Mouse (Mus musculus) granulocyte monocyte progenitor cell, adult 5-6 weeks (primary cell): ENCODE data around the gene Trpd52l3. TPM values are rescaled to one million over a fixed set of nuclear protein-coding genes. Genes with fewer than 3 reads are reported as not detected.

Source experiments
- ATAC-seq: replicated peaks from 2 replicates; pipeline ENCODE4 v1.8.0; 2016; ENCODE audit warnings: mild to moderate bottlenecking, moderate TSS enrichment, inconsistent platforms; ENCODE audit not compliant: poor library complexity, severe bottlenecking
- total RNA-seq, 2 experiments: library from RNA; stranded (forward) in 1 of 2; stranded (reverse) in 1 of 2; fragments of 200-712, 200-1000 nt in 1 of 2; fragments of >200 nt in 1 of 2; fragmentation: Nextera tagmentation in 1 of 2; gene quantifications; 2 replicates each; pipeline ENCODE4 v1.2.3; 2014 to 2017

The Trpd52l3 gene
- total RNA-seq, 2 experiments from 2014 or later: not detected

DNA sequence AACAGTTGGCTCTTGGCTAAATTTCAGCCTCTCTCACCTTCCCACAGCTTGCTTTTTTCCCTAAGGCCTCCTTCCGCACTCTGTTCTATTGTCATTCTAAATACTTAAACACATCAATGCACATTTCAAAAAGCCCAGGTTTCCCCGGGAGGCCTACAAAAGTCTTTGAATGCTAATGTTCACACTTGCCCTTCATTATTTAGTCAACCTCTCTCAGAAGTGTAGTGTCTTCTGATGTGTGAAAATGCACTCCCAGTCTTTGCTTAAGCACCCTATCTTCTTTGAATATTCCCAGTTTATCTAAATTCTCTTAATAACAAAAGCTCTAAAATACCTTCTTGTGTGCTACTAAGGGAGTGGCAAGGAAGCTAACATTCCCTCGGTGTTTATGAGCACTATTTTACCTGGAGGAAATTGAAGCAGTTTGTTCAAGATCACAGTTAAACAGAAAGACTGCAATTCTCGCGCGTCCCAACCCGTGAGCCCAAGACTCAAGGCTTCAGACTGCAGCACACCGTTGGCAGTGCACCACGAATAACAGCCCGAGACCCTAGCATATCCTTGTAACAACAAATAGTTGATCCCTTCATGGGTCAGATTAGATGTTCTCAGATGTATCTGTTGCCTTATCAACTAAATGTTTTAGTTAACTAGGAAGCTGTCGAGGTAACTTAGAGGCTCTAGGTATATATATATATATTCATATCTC lies 25.6 kb downstream of the Trpd52l3 start:
- no peak for ATAC-seq

DNA sequence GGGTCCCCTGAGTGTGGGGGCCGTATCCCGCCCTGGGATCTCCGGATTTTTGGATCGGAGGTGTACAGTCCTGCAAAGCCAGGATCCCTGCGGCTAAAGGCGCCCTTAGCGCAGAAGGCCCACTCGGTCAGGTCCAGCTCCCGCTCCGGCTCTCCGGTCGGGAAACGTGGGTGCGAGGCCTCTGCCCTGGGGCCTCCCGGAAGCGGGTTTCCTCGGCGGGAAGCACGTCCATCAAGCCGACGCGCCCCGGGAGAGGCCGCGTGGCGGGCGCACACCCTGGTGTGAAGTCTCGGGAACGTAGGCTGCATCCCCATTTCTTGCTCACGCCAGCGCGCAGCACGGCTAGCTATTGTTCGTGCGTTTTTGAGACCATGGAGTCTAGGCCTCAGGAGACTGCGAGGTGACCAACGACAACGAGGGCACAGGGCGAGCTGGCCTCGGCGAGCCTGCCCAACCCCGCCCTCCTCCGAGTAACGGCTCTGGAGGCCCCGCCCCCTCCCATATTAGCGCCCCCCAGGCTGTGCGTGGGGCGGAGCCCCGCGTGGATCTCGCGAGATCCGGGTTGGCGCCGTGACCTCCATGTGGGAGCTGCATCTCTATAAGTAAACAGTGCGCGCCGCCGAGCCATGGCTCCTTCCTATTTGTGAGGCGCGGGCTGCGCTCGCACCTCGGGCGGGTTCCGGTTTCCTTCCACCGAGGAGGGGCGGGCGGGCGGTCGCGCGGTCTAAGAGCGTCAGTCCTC lies 26.5 kb downstream of the Trpd52l3 start, which contains the start of gene Uhrf2:
Gene Uhrf2, plus strand, starts transcription at position 620 of the 742 bp plus-strand sequence.
- peak; percentile 97 for ATAC-seq

- ATAC-seq: no peak
Measured at GRCm38 (mm10) chr19:30030636-30031467, 27.3 kb downstream of the Trpd52l3 start.

- no peak for ATAC-seq
Measured at GRCm38 (mm10) chr19:30031468-30031931, 27.9 kb downstream of the Trpd52l3 start.

- ATAC-seq: no peak
Measured at GRCm38 (mm10) chr19:30032206-30032605, 28.6 kb downstream of the Trpd52l3 start.

DNA sequence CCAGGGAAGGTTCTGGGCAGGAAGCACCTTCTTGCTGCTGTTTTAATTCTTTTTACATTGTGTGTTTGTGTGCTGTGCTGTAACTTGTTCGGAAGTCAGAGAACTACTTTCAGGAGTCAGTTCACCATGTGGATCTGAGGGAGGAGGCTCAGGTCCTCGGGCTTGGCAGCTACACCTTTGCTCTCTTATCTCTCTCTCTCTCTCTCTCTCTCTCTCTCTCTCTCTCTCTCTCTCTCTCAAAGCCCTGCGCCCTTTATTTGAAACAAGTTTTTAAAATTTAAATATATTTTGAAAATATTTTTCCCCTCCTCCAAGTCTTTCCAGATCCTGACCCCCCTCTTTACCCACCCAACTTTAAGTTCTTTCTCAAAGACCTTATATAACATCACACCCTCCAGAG lies 31.8 kb downstream of the Trpd52l3 start:
- no peak for ATAC-seq

GRCm38 (mm10) chr19:30043691-30044090 lies 40.1 kb downstream of the Trpd52l3 start:
- no peak for ATAC-seq

DNA sequence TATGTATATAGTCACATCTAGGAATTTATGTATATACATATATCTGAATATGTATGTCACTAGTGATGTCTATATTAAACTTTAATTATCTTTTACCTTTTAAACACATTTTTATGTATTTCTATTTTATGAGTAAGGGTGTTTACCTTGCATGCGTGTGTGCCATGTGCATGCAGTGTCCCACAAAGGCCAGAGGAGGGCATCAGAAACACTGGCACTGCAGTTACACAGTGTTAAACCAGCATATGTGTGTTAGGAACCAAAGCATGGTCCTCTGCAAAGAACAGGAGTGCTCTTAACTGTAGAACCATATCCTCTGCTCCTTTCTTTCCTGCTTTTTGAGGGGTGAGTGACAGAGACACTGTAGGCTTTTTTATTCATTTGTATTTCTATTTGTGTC lies 41.0 kb downstream of the Trpd52l3 start:
- ATAC-seq: no peak

- peak; percentile 46; the same call in 1 of the 2 replicates for ATAC-seq
Measured at GRCm38 (mm10) chr19:30045857-30046256, 42.3 kb downstream of the Trpd52l3 start.

GRCm38 (mm10) chr19:30050584-30050983 lies 47.0 kb downstream of the Trpd52l3 start:
- no peak for ATAC-seq

- ATAC-seq: no peak
Measured at GRCm38 (mm10) chr19:30051479-30051878, 47.9 kb downstream of the Trpd52l3 start.

DNA sequence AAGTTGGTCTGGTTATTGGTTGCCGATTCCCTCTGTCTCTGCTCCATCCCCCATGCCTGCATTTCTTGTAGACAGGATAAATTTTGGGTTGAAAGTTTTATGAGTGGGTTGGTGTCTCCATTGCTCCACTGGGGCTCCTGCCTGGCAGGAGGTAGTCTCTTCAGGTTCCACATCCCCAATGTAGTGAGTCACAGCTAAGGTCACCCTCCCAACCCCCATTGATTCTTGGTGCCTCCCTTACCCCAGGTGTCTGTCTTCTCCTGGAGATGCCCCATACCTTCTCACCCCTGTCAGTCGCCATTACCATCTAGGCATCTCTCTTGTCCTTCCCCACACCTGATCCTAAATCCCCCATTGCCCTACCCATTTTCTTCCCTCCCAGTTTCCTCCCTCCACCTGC lies 50.6 kb downstream of the Trpd52l3 start:
- no peak for ATAC-seq

Other genes with a start within 250 kb of the Trpd52l3 start
- 20.2 and 22.3 TPM in 2 replicates for gene 9930021J03Rik, start 197.8 kb upstream of the Trpd52l3 start, total RNA-seq (2014; fragmentation: Nextera tagmentation)
- gene 9930021J03Rik, start 197.8 kb upstream of the Trpd52l3 start, total RNA-seq (2017): 9.6 and 13.0 TPM in 2 replicates
- 8.8 and 13.2 TPM in 2 replicates for gene Ranbp6, start 190.8 kb upstream of the Trpd52l3 start, total RNA-seq (2014; fragmentation: Nextera tagmentation)
- gene Ranbp6, start 190.8 kb upstream of the Trpd52l3 start, total RNA-seq (2017): 19.2 and 27.7 TPM in 2 replicates
- gene Il33, start 78.7 kb upstream of the Trpd52l3 start, total RNA-seq (2014; fragmentation: Nextera tagmentation): not detected in 2 replicates
- gene Il33, start 78.7 kb upstream of the Trpd52l3 start, total RNA-seq (2017): not detected in 2 replicates
- gene Uhrf2, start 26.7 kb downstream of the Trpd52l3 start, total RNA-seq (2014; fragmentation: Nextera tagmentation): 72.0 and 99.0 TPM in 2 replicates
- gene Uhrf2, start 26.7 kb downstream of the Trpd52l3 start, total RNA-seq (2017): 53.7 and 72.7 TPM in 2 replicates
- not detected in 2 replicates for gene Gldc, start 171.6 kb downstream of the Trpd52l3 start, total RNA-seq (2014; fragmentation: Nextera tagmentation)
- gene Gldc, start 171.6 kb downstream of the Trpd52l3 start, total RNA-seq (2017): not detected in 2 replicates
- not detected in 2 replicates for gene Mbl2, start 229.2 kb downstream of the Trpd52l3 start, total RNA-seq (2014; fragmentation: Nextera tagmentation)
- gene Mbl2, start 229.2 kb downstream of the Trpd52l3 start, total RNA-seq (2017): not detected in 2 replicates